Mouse (Mus musculus) MEL (cell line): Measurements from ENCODE around the gene Trmt2b.

ENCODE experiments used
- CTCF ChIP-seq, 3 experiments: IDR thresholded peaks in 2 of 3; conservative IDR thresholded peaks in 1 of 3; 2 replicates each; pipeline ENCODE4 v1.5.1; 2011 to 2012; ENCODE audit warnings: low read length in 3 of 3, low read depth in 2 of 3, mild to moderate bottlenecking in 2 of 3, improper control_type of control experiment in 1 of 3, inconsistent platforms in 1 of 3, mixed read lengths in 1 of 3, moderate library complexity in 1 of 3; ENCODE audit not compliant: control insufficient read depth in 1 of 3, insufficient read depth in 1 of 3, poor library complexity in 1 of 3, severe bottlenecking in 1 of 3
- GABPA ChIP-seq: IDR thresholded peaks from 2 replicates; pipeline ENCODE4 v1.6.1; 2012; ENCODE audit warnings: low read depth, mild to moderate bottlenecking, inconsistent platforms, low read length, improper control_type of control experiment, moderate library complexity
- KAT2A ChIP-seq: conservative IDR thresholded peaks from 2 replicates; pipeline ENCODE4 v1.6.1; 2012; ENCODE audit warnings: low read depth, low read length, improper control_type of control experiment, inconsistent platforms
- MAX ChIP-seq: IDR thresholded peaks from 2 replicates; pipeline ENCODE4 v1.6.1; 2011; ENCODE audit warnings: low read length, improper control_type of control experiment
- POLR2A ChIP-seq, 2 experiments: IDR thresholded peaks; 2 replicates each; pipeline ENCODE4 v1.6.1; 2011 to 2012; ENCODE audit warnings: low read length in 2 of 2, mild to moderate bottlenecking in 2 of 2, control low read depth in 1 of 2, improper control_type of control experiment in 1 of 2, low read depth in 1 of 2, moderate library complexity in 1 of 2; ENCODE audit not compliant: control insufficient read depth in 1 of 2, insufficient read depth in 1 of 2, poor library complexity in 1 of 2

DNA sequence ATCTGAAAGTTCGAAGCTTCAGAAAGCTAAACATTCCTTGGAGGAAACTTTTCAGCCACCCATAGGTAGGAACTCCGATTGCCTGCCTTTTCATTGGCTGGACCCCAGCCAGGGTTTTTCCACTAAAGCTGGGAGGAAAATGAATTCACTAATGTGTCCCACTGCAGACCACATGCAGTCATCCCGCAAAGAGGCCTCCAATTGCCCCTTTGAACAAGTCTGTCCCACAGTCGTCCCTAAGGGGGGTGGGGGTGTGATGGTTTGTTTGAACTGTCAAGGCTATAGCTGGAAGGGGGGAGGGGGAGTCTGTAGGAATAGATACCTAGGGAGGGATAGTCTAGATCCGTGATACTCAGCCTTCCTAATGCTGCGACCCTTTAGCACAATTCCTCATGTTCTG lies 1.1 kb downstream of the Trmt2b start:
- TF ChIP-seq CTCF (IDR thresholded peaks at IDR 0.05 in 2 of 3, conservative IDR thresholded peaks at IDR 0.05 in 1 of 3; ENCODE audit: control insufficient read depth in 1 of 3, insufficient read depth in 1 of 3, low read depth in 2 of 3, low read length in 3 of 3, poor library complexity in 1 of 3, severe bottlenecking in 1 of 3) = no peak
- TF ChIP-seq GABPA = no peak
- TF ChIP-seq POLR2A (IDR thresholded peaks at IDR 0.05; ENCODE audit: control insufficient read depth in 1 of 2, insufficient read depth in 1 of 2, low read depth in 1 of 2, low read length in 2 of 2, poor library complexity in 1 of 2) = no peak
- TF ChIP-seq MAX = no peak
- TF ChIP-seq KAT2A = no peak
